Mouse (Mus musculus): ENCODE measurements around the gene Rhov. TPM values are rescaled to one million over a fixed set of nuclear protein-coding genes. Genes with fewer than 3 reads are reported as not detected.
A peak's percentile ranks its signal among the peaks of the same experiment; 100 is the strongest.

Gene Rhov
- 1 to 10 TPM; 9.4 to 9.6 TPM for total RNA-seq (2021)
- long read RNA-seq, experiment 1, transcript Rhov-201 (3 exons, 1,703 nt), result major isoform, 10 of 11 reads
- long read RNA-seq, experiment 1, partial matches to known transcripts, result 0 of 11 reads
- long read RNA-seq, experiment 1, other reads (novel, unspliced or antisense), result 1 of 11 reads
- long read RNA-seq, experiment 2, transcript Rhov-201 (3 exons, 1,703 nt), result major isoform, 23 of 28 reads
- long read RNA-seq, experiment 2, partial matches to known transcripts, result 0 of 28 reads
- long read RNA-seq, experiment 2, other reads (novel, unspliced or antisense), result 5 of 28 reads

DNA sequence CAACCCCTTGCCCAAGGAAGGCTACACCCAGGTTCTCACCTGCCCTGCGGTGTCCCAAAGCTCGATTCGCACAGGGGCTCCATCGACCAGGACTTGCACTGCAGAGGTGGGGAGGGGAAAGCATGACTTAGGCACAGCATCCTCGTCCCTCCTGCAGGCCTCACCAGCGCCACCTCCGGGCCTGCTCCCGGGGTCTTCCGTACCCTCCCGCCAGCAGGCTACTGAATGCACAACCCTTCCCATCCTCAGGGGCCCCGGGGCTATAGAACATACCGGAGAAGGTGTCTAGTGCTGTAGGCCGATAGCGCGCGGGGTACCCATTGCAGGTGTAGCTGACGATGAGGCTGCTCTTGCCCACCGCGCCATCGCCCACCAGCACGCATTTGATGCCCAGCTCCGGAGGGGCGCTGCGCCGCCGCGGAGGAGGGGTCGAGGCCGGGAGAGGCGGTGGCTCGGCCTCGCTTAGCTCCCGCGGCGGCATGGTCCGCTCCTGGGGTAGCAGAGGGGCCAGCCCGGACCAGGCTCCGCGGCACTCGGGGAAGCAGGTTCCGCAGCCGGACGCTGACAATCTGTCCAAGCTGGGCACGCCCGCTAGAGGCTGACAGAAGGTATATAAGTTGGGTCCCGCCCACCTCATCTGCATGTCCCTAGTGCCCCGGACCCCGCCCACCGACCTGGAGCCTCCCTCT is at the start of gene Rhov:
TSS of gene Rhov (minus strand) at position 630 of the 689 bp plus-strand sequence.
- DNase-seq (ENCODE audit: low spot score in 2 of 2), result peak; percentile 33 to 53

DNA sequence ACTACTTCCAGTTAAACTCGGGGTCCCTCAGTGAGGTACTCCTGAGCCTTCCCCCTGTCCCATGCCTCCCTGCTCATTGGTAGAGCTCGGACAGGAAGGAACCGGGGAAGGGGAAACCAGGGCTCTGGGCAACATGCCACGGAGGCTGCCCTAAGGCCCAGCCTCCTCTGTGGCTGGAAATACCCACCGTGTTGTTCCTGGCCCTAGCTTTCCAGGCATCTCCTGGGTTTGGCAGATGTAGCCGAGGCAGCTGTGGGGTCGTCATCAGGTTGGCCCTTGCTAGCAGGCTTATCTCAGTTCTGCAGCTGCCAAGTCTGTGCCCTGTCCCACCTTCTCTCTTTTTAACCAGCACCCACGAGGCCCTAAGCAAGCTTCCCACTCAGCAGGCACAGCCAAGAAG is 49.5 kb upstream of the Rhov start:
- DNase-seq (ENCODE audit: low spot score in 2 of 2), result no peak

DNA sequence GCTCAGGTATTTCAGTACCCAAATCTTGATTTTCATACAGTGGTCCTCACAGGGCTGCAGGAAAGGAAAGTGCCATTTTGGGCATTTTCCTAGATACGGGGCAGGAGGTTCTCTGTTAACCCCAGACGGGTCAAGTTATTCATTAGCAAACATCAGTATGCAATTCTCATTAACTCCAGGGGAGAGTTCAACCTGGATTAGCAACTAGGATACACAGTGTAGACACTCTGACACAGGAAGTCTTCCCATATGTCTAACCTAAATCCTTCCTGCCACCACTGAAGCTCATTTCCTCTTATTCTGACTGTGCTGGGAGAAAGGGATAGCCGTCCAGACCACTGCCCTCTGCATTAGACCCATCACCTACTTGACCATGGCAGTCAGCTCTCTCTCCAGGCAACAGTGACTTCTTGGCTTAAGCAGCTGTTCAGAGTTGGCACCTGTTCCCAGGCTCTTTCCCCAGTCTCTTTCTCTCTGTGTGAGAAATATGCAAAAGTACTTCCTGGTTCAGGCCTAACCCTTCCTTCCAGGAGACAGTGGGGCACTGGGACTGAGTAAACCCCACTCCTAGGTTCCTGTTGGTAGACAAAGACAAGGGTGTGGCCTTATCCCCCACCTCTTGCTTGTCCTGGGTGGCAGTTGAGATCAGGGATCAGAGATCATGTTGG is 47.1 kb upstream of the Rhov start:
- no peak for DNase-seq (ENCODE audit: low spot score in 2 of 2)

DNA sequence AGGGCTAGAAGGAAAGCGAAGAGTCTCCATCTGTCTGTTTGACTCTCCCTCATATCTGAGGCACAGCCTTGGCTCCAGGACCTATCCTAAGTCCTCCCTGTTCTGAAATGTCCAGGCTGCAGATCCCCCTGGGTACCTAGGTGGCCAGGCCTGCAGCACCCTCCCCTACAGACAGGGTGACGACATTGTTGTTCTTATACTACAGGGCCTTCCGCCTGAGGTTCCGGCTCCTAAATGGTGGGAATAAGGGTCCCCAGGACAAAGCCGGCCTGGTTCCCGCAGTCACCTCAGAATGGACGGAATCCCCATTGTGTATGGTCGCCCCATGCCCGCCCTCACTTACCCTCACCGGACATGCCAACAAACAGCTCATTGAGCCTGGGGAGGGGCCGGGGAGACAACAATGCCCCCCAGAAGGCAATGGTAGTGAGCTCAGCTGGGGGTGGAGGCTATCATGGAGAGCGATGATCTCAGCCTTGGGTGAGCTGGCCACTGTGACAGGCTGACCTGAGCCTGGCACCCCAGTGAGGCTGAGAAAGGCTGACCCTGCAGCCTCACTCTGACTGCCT is 43.8 kb upstream of the Rhov start:
- DNase-seq (ENCODE audit: low spot score in 2 of 2), result no peak

DNA sequence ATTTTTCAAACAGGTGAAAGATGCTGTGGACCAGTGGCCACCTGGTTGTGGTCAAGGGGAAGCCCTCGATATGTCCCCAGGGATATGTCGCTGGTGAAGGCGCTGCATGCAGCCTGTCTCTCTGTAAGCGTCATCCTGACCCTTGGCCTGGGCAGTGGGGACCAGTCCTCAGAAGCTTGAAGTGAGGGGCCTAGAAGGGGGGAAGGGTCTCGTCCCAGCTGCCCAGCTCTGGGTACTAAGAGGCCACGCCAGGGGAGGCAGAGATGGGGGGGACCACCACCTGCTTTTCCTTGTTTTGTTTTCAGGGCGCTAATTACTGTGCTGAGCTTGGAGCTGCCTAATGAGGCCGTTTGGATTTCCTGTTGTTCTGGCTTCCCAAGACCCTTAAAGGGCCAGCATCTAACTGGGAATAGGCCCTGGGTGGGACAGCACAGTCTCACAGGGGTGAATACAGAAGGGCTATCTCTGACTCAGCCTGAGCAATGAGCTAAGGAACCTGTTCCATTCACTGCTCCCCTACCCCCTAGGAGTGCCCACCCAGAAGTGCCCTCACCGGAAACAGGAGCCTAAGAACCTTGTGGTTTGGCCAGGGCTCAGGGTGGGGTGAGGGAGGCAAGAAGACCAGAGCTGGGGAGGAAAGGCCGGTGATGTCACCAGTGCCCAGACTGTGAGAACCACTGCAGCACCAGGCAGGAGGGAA is 42.9 kb upstream of the Rhov start:
- no peak for DNase-seq (ENCODE audit: low spot score in 2 of 2)

DNA sequence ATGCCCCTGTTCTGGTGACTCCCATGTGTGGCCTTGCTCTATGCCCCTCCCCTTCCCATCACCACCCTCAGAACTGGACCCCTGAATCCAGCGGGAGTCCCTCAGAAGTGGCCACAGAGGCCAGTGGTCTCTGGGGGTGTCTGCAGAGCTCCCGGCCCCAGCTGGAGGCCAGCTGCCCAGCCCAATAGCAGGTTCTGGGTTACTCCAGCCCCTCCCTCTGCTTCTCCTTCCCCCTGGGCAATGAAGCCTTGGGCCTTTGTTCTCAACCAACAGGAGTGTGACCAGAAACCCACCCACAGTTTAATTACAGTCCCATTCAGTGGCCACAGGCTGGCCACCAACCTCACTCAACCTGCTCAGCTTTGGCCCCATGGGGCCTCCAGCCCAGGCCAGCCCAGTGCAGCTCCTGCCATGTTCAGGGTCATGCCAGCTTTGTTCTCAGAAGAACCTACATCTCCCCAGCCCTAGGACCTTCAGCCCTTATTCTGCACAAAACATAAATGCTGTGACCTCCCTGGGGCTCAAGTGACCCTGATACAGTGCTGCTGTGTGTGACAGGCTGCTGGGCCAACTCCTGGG is 41.4 kb upstream of the Rhov start:
- DNase-seq (ENCODE audit: low spot score in 2 of 2), result no peak

DNA sequence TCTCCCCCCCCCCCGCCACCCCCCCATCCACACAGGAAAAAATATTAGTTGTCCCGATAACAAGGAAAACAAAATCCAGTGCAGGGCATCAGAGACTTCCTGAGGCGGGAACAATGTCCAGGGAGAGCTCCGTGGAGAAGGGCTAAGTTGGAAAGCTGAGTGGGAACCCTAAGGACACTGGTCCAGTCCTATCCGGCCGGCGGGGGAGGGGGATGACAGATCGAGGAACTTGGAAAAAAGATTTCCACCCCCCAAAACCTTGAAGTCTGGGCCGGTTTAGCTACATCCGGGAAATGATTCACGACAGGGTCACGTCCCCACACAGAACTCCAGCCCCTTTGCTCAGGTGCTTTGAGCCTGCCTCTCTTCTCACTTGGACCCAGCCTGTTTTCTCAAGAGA is 40.5 kb upstream of the Rhov start:
- DNase-seq (ENCODE audit: low spot score in 2 of 2), result no peak

DNA sequence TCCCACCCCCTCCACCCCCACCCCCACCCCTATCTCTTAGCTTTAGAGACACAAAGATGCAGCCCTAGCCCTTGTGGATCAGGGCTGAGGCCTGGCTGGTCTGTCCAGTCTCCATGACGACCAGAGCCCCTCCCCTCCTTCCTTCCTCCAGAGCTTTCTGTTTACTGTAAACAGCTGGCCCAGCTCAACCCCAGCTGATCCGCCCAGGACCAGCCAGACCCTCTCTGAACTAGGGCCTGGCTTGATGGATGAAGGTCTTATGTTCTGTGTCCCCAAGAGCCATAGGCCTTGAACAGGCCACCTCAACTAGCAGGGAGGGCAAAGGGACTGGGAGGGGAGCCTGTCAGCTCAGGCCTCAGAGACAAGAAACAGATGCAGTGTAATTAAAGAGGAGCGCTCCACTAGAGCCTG is 33.7 kb upstream of the Rhov start:
- DNase-seq (ENCODE audit: low spot score in 2 of 2), result no peak

DNA sequence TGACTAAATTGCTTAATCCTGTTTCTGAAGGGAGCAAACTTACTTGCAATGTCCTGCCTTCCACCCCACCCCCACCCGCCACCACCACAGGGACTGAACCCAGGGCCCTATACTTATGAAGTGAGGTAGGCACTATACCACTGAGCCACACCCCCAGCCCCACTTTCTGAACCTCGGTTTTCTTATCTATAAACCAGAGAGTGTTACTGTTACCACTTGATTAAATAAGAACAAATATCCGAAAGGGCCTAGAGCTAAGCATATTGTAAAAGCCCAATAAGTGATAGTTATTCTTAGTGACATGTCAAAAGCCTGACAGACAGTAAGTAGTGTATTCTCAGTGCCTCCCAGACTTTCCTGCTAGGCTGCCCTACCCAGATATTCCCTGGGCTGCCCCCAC is 33.3 kb upstream of the Rhov start:
- DNase-seq (ENCODE audit: low spot score in 2 of 2), result no peak

DNA sequence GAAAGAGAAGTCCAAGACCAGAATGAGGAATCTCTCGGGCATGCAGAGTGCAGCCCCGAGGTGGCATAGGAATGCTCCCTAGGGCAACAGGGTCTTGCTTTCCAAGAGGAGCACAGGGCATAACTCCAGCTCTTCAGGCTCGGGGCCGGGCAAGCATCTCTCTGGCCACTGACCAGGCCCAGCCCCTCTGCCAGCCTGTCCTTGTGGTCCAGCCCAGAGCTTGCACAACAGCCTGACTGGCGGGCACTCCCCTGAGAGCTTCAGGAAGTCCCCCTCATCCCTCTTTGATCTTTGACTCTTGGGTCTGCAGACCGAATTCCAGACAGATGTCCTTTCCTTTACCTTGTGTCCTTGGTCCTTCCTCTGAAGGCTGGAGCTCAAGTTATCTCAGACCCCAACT is 31.8 kb upstream of the Rhov start:
- DNase-seq (ENCODE audit: low spot score in 2 of 2), result no peak

DNA sequence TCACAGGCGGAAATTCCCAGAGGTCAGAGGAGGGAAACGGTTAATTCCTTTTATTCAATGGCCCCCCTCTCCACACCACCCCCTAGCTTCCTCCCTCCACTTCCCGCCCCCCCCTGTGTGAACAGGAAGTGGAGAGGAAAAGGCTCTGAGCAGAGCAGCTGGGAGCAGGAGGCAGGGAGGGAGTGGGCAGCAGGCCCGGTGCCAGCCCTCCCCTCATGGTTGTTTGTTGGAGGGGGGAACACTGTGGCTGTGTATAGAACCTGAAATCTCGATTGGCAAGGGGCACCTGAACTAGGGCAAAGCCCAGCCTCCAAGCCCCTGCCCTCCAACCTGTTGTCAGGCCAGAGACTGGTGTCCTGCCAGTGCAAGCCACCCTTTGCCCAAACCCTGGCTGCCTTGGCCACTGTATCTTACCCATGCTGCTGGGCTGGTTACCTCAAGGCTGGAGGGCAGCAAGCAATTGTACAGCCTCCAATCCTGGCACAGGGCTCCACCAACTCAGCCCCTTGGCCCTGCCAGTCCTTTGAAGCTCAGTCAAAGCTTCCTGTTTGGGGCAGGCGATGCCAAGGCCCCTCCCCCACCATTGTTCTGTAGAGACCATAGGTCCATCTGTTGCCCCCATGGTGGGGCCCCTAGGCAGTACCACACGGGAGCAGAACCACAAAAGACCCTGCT is 29.9 kb upstream of the Rhov start:
- DNase-seq (ENCODE audit: low spot score in 2 of 2), result peak; percentile 55 to 71

DNA sequence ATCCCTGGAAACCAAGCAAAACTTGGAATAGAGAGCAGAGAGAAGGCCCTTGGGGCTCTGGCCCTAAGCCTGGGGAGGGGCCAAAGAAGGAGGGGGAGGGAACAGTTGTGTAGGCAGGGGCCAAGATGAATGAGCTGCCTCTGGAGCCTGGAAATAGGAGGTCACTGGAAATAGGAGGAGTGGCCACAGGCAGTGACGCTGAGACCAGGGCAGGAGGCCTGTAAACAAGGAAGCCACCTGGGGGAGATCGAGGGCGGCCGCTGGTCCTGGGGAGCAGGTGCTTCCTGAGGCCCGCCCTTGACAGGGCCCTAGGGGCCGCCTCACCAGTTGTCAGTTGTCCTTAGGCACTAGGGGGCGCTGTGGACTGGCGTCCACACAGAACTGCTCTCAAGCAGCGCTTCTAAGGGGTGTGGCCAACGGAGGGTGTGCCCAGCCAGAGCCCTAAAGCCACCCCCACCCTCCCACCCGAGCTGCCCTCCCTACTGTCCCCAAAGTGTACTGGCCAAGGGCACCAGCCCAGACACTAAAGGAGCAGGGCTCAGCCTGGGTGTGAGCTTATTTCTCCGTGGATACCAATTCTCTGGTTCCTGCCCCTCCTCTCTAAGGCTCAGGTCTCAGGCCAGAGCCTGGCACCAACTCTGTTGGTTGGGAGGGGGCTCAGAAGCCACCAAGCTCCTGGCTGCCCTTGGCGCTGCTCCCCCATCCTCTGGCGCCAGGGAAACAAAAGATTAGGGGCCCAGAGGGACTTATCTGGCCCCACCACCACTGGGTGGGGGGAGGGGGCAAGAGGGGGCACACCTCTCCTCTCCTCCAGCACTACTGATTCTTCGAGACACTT is 29.1 kb upstream of the Rhov start:
- DNase-seq (ENCODE audit: low spot score in 2 of 2), result no peak

DNA sequence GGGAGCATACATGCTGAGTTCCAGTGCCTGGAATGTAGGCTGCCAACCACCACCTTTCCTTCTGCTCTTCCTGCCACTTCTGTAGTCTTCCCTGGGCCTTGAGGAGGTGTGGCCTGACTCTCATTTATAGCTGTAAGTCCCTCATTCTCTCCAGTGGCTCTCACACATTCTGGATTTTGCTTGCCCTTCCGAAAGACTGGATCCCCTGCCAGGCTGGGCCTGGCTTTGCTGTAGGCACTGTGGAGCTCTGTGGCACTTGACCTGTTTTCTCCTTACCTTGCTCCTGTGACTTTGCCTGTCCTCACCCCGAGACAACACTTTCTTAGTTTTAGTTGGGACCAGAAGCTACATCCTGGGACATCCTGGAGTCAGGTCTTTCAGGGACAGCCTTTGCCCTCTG is 27.8 kb upstream of the Rhov start:
- no peak for DNase-seq (ENCODE audit: low spot score in 2 of 2)

DNA sequence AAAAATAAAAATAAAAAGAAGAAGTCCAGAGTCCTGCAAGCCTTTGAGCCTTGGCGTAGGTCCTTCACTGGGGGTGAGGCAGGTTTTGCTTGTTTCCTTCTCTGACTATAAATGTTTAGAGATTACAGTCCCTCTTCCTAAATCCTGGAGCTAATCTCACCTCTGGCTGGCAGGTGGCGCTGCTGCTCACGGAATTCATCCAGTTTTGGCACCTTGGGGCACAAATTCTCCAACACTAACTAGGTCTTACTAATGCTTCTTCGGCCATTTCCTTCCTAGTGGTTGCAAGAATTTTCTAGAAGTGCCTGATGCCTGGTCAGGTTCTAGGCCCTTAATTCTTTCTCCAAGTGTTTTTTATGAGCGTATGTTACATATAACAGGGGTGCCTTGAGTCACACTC is 27.3 kb upstream of the Rhov start:
- DNase-seq (ENCODE audit: low spot score in 2 of 2), result peak in 1 of 2 experiments; percentile 62

DNA sequence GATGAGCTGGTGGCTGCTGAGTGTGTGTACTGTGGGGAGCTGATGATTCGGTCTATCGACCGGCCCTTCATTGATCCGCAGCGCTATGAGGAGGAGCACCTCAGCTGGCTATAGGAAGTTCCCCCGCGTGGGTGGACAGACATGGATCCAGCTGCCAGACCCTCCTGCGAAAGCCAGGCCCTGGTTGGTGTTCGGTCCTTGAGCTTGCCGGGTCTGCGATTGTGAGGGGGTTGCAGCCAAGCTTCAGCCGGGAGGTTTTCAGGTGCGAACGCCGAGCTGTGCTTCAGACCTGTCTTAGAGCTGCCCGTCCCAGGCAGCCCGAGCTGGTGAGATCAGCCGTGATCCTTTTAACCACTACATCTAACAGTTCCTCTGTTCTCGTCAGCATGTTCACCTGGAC is 26.4 kb upstream of the Rhov start:
- DNase-seq (ENCODE audit: low spot score in 2 of 2), result no peak

DNA sequence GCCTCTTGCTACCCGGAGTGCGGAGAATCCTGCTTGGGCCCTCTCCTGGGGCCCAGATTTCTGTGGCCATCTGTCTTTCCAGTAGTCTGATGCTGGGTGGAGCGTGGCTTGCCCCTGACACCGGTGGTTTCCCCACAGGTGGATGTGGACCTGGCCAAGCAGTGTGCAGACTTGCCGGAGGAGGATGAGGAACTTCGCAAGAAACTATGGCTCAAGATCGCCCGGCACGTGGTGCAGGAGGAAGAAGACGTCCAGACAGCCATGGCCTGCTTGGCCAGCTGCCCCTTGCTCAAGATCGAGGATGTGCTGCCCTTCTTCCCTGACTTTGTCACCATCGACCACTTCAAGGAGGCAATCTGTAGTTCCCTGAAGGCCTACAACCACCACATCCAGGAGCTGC is 25.7 kb upstream of the Rhov start:
- no peak for DNase-seq (ENCODE audit: low spot score in 2 of 2)

DNA sequence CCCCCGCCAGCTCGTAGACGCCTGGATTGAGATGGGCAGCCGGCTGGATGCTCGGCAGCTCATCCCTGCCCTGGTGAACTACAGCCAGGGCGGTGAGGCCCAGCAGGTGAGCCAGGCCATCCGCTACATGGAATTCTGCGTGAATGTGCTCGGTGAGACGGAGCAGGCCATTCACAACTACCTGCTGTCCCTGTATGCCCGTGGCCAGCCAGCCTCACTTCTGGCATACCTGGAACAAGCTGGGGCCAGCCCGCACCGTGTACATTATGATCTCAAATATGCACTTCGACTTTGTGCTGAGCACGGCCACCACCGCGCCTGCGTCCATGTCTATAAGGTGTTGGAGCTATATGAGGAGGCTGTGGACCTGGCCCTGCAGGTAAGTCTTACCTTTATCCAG is 23.3 kb upstream of the Rhov start:
- DNase-seq (ENCODE audit: low spot score in 2 of 2), result no peak

DNA sequence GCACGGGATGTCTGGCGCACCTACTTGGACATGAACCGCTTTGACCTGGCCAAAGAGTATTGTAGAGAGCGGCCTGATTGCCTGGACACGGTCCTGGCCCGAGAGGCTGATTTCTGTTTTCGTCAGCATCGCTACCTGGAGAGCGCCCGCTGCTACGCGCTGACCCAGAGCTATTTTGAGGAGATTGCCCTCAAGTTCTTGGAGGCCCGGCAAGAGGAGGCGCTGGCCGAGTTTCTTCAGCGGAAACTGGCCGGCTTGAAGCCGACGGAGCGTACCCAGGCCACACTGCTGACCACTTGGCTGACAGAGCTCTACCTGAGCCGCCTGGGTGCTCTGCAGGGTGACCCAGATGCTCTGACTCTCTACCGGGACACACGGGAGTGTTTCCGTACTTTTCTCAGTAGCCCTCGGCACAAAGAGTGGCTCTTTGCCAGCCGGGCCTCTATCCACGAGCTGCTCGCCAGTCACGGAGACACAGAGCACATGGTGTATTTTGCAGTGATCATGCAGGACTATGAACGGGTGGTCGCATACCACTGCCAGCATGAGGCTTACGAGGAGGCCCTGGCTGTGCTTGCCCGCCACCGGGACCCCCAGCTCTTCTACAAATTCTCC is 22.8 kb upstream of the Rhov start:
- no peak for DNase-seq (ENCODE audit: low spot score in 2 of 2)

DNA sequence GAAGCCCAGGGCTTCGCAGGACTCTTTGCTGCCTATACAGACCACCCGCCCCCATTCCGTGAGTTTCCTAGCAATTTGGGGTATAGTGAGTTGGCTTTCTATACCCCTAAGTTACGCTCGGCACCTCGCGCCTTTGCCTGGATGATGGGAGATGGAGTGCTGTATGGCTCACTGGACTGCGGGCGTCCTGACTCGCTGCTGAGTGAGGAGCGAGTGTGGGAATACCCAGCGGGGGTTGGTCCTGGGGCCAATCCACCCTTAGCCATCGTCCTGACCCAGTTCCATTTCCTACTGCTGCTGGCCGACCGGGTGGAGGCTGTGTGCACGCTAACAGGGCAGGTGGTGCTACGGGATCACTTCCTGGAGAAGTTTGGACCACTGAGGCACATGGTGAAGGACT is 22.2 kb upstream of the Rhov start:
- DNase-seq (ENCODE audit: low spot score in 2 of 2), result no peak
